Mouse (Mus musculus) layer of hippocampus, postnatal 14 days (tissue): Measurements from ENCODE around the gene Slc25a15. TPM values are rescaled to one million over a fixed set of nuclear protein-coding genes. Genes with fewer than 3 reads are reported as not detected.

Experiments used
- DNase-seq, 2 experiments: peaks; one replicate each; pipeline ENCODE4 v3.0.0; 2021 to 2022; ENCODE audit warnings: low spot score in 2 of 2, mixed read lengths in 1 of 2
- total RNA-seq, 2 experiments: library from RNA; stranded (reverse); gene quantifications; 2 replicates each; pipeline ENCODE4 v1.2.3; 2021

Slc25a15 gene
- total RNA-seq, 2 experiments from 2014 or later: 10.0 to 10.9 TPM

DNA sequence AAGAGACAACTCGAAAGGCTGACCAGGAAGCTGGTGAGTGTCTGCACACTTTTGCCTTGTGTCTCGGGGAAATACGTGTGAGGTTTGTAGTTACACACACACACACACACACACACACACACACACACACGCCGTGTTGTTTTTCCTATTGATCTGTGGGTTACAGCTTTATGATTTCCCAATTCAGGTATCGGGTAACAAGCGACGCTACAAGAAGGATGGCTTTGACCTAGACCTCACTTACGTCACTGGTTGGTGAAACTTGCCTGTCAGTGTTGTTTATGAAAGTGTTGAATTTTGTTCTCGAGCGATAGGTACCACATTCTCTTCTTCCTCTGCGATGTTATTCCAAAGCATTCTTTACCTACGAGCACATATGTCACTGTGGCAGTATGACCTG is 63.0 kb downstream of the Slc25a15 start:
- no peak for DNase-seq

Other genes starting within 250 kb of the Slc25a15 start
- 1 to 10 TPM; 2.5 to 4.0 TPM for gene Nek3, start 232.2 kb downstream of the Slc25a15 start, total RNA-seq
- 1 to 10 TPM; 2.4 to 2.8 TPM for gene Ckap2, start 212.8 kb downstream of the Slc25a15 start, total RNA-seq
- gene Vps36, start 205.8 kb downstream of the Slc25a15 start, total RNA-seq: 10 to 100 TPM; 31.6 to 37.6 TPM
- gene Thsd1, start 171.3 kb downstream of the Slc25a15 start, total RNA-seq: 1 to 10 TPM; 5.3 to 6.0 TPM
- gene Tpte, start 115.2 kb downstream of the Slc25a15 start, total RNA-seq: not detected
- gene Mrps31, start 12.8 kb upstream of the Slc25a15 start, total RNA-seq: 10 to 100 TPM; 22.3 to 23.0 TPM